Mouse (Mus musculus) ES-E14 (cell line): Measurements from ENCODE around the gene Raph1. TPM values are rescaled to one million over a fixed set of nuclear protein-coding genes. Genes with fewer than 3 reads are reported as not detected.

ENCODE experiments used
- DNase-seq: peaks from one replicate; pipeline ENCODE4 v3.0.0-alpha.2; 2013; ENCODE audit warnings: low read depth, low spot score
- H3K27ac ChIP-seq: 2 replicates; pipeline ENCODE4 v1.5.1; 2012; ENCODE audit warnings: low read depth, mild to moderate bottlenecking, low read length, moderate library complexity, mixed read lengths; ENCODE audit not compliant: poor library complexity, insufficient read depth, severe bottlenecking
- H3K36me3 ChIP-seq: 2 replicates; pipeline ENCODE4 v1.6.1; 2012; ENCODE audit warnings: mild to moderate bottlenecking, low read length, moderate library complexity, mixed read lengths; ENCODE audit not compliant: control insufficient read depth, poor library complexity, insufficient read depth, severe bottlenecking
- H3K4me1 ChIP-seq, 2 experiments: fragments of 150-350 bp in 1 of 2; sonication (generic) in 1 of 2; 2 replicates each; pipeline ENCODE4 v1.6.1; 2012; ENCODE audit warnings: low read length in 2 of 2, mild to moderate bottlenecking in 1 of 2, mixed read lengths in 1 of 2; ENCODE audit not compliant: control insufficient read depth in 2 of 2, insufficient read depth in 2 of 2, poor library complexity in 1 of 2
- H3K4me3 ChIP-seq, 2 experiments: fragments of 150-350 bp in 1 of 2; sonication (generic) in 1 of 2; 2 replicates each; pipeline ENCODE4 v1.5.1; 2012; ENCODE audit warnings: low read length in 2 of 2, low read depth in 1 of 2, mild to moderate bottlenecking in 1 of 2, mixed read lengths in 1 of 2; ENCODE audit not compliant: insufficient read depth in 1 of 2, poor library complexity in 1 of 2, severe bottlenecking in 1 of 2
- H3K9ac ChIP-seq: 2 replicates; pipeline ENCODE4 v1.6.1; 2012; ENCODE audit warnings: low read depth, mild to moderate bottlenecking, low read length, mixed read lengths; ENCODE audit not compliant: poor library complexity, insufficient read depth, severe bottlenecking
- H3K9me3 ChIP-seq: fragments of 150-350 bp; sonication (generic); 2 replicates; pipeline ENCODE4 v1.6.1; 2012; ENCODE audit warnings: low read depth, mild to moderate bottlenecking, low read length; ENCODE audit not compliant: control insufficient read depth, insufficient read depth
- CHD2 ChIP-seq: IDR thresholded peaks from 2 replicates; pipeline ENCODE4 v1.6.1; 2014; ENCODE audit warnings: mild to moderate bottlenecking, low read depth, low read length, inconsistent platforms
- HCFC1 ChIP-seq: IDR thresholded peaks from 2 replicates; pipeline ENCODE4 v1.6.1; 2012; ENCODE audit warnings: low read length, inconsistent platforms, borderline replicate concordance; ENCODE audit not compliant: insufficient read depth
- MAFK ChIP-seq: IDR thresholded peaks from 2 replicates; pipeline ENCODE4 v1.6.1; 2014; ENCODE audit warnings: mild to moderate bottlenecking, low read depth, low read length, inconsistent platforms; ENCODE audit not compliant: insufficient read depth
- ZC3H11A ChIP-seq: IDR thresholded peaks from 2 replicates; pipeline ENCODE4 v1.6.1; 2012; ENCODE audit warnings: low read depth, mild to moderate bottlenecking, inconsistent platforms, low read length, borderline replicate concordance
- ZNF384 ChIP-seq: IDR thresholded peaks from 2 replicates; pipeline ENCODE4 v1.6.1; 2012; ENCODE audit warnings: low read depth, low read length, inconsistent platforms
- in situ Hi-C, 2 experiments: fragments of 600-800 bp; cut with MboI; formaldehyde crosslinking; loops; one replicate each; pipeline ENCODE4 v1.15.1; 2025; ENCODE audit warnings: low sequenced_read_pairs in 2 of 2, inconsistent platforms in 1 of 2; ENCODE audit not compliant: unreplicated experiment in 2 of 2
- total RNA-seq: library from RNA; depleted of rRNA; stranded (reverse); fragments of 300-350 nt; gene quantifications from 2 replicates; pipeline ENCODE4 v1.2.3, GENCODE M21; 2012

Raph1 gene
- total RNA-seq, 1 experiment = 36.5 TPM

DNA sequence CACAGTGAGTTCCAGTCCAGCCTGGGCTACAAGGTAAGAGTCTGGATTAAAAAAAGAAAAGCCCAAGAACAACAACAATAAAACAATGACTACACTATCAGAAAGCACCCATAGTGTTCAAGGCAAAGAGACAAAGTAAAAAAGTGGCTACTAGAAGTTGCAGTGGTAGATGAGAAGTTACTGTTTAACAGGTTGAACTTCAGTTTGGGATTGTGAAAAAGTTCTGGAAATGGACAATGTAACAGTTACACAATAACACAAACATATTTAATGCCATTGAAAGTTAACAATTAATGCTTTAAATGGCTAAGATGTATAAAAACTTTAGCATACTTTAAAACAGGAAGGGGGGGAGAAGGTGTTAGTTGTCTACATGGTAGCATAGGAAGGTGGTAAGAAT lies 3.9 kb downstream of the Raph1 start:
- Histone ChIP-seq H3K27ac (no peak overlapping the region), H3K9ac (no peak overlapping the region), H3K9me3 (no peaks in the 10 kb centered on the region), H3K4me3 (no peak overlapping the region), H3K36me3 (no peaks in the 10 kb centered on the region; the same call in 1 of the 2 replicates), H3K4me1 (peaks cover 2 to 9% of the 10 kb centered on the region in 2 experiments; a peak in 3 of 4 replicates)
- TF ChIP-seq ZNF384 (no peak), ZC3H11A (no peak), MAFK (no peak), CHD2 (no peak), HCFC1 (no peak)
- DNase-seq = no peak
- in situ Hi-C loops = loop anchor here in 1 of 2 experiments (10.0 kb wide), 1 partner anchor 292 kb away; no protein-coding TSS in a partner anchor

GRCm38 (mm10) chr1:60543681-60544080 lies 23.2 kb downstream of the Raph1 start:
- Histone ChIP-seq H3K9ac (no peak overlapping the region), H3K4me3 (no peak overlapping the region), H3K9me3 (0 out of 2 replicates have a peak, but pooled peaks cover 1% of the 10 kb centered on the region), H3K4me1 (peaks cover 2 to 7% of the 10 kb centered on the region in 2 experiments; a peak in 2 of 4 replicates), H3K27ac (no peak overlapping the region; the same call in 1 of the 2 replicates), H3K36me3 (peaks cover 6% of the 10 kb centered on the region; the same call in 1 of the 2 replicates)
- TF ChIP-seq ZNF384 (peak; percentile 69), CHD2 (no peak)
- DNase-seq = peak; percentile 40
- in situ Hi-C loops = no loop called here

DNA sequence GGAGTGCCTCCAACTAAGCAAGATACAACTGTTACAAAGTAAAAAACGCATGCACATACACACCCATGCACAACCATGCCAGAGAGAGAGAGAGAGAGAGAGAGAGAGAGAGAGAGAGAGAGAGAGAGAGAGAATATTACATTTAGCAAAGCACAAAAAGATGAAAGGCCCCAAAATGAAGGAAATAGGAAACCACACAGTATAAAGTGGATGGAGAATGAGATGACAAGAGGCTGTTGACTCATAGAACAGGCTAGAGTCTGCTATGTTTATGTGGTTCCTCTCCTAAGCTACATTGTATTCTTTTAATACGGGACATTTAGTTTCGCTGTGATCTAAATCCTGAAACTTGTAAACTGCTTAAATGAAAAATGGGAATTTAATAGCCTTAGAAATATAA lies 27.6 kb downstream of the Raph1 start:
- no peak for DNase-seq
- H3K9me3 ChIP-seq = no peaks in the 10 kb centered on the region
- H3K4me1 ChIP-seq = peaks cover 2 to 7% of the 10 kb centered on the region in 2 experiments; a peak in 2 of 4 replicates
- no peaks in the 10 kb centered on the region for H3K36me3 ChIP-seq
- no peak overlapping the region for H3K4me3 ChIP-seq
- in situ Hi-C loops = loop anchor here in 1 of 2 experiments (10.0 kb wide), 1 partner anchor 326 kb away; no protein-coding TSS in a partner anchor
- H3K9ac ChIP-seq = no peak overlapping the region
- no peak for TF ChIP-seq ZNF384
- TF ChIP-seq CHD2 = no peak
- no peak for TF ChIP-seq MAFK
- TF ChIP-seq HCFC1 = no peak
- TF ChIP-seq ZC3H11A = no peak
- no peak overlapping the region for H3K27ac ChIP-seq

- in situ Hi-C loops = loop anchor here in 1 of 2 experiments (10.0 kb wide), 1 partner anchor 330 kb away; no protein-coding TSS in a partner anchor
- H3K4me1 ChIP-seq = no peaks in the 10 kb centered on the region
- peak; percentile 52 for DNase-seq
- H3K27ac ChIP-seq = no peak overlapping the region
- H3K9ac ChIP-seq = no peak overlapping the region
- TF ChIP-seq ZC3H11A (peak; percentile 46; the same call in 1 of the 2 replicates), HCFC1 (no peak)
- no peak overlapping the region for H3K4me3 ChIP-seq
- H3K9me3 ChIP-seq = no peaks in the 10 kb centered on the region
- H3K36me3 ChIP-seq = peaks cover 4% of the 10 kb centered on the region
Measured at GRCm38 (mm10) chr1:60534932-60535331, 32.0 kb downstream of the Raph1 start.

GRCm38 (mm10) chr1:60530636-60531035 lies 36.3 kb downstream of the Raph1 start:
- H3K9me3 ChIP-seq = no peaks in the 10 kb centered on the region
- H3K9ac ChIP-seq = no peak overlapping the region
- DNase-seq = no peak
- TF ChIP-seq MAFK = no peak
- TF ChIP-seq CHD2 = no peak
- no peak for TF ChIP-seq ZNF384
- peaks cover 9% of the 10 kb centered on the region for H3K36me3 ChIP-seq
- H3K27ac ChIP-seq = no peak overlapping the region
- H3K4me1 ChIP-seq = no peaks in the 10 kb centered on the region
- H3K4me3 ChIP-seq = no peak overlapping the region
- in situ Hi-C loops = loop anchor here in 1 of 2 experiments (10.0 kb wide), 1 partner anchor 334 kb away; no protein-coding TSS in a partner anchor
